Mouse (Mus musculus): Measurements from ENCODE around the gene Abhd4.

Gene Abhd4

DNA sequence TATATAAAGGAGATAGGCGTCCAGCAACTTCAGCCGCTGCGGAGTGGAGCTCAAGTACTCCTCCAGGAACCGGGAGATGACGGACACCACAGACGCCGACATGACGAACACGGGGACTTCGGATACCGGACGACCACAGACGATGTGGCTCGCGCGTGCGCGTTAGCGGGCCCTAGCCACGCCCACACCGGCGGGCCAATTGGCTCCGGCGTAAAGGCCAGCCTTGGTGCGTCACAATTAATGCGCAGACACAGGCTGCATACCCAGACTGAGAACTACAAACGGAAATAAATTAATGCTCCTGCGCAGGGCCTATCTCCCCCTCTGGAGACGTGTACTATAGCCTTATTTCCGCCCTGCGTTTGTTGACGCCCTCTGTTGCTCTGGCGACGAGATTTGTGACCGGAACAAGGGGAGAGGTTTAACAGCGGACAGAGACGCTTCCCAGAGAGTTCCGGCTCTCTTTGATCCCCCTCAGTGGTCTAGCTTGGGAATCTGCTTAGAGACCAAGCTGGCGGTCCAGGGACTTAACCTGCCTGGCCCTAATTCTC is at the start of gene Abhd4, which contains the start of gene Dad1:
Gene Abhd4 (plus strand): TSS at position 448 of the 551 bp plus-strand sequence.
Gene Dad1 (minus strand): TSS at position 364 of the 551 bp plus-strand sequence.
- DNase-seq: peak; percentile 95

DNA sequence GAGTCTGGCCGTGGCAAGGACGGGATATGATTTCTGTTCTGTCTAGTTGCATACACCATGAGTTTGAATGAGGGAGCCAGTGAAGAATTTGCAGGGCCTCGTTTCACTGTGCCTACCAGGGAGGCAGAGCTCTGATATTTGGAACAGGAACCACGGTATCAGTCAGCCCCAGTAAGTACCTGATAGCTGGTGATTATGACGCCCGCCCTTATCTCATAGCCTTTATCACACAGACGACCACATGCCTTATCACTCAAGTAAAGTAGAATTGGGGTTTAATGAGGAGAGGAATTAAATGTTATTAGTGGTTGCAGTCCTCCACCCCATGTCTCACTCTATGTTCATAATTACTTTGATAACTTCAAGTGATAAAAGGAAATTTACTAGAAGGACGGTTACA is 49.7 kb upstream of the Abhd4 start:
- DNase-seq: no peak

DNA sequence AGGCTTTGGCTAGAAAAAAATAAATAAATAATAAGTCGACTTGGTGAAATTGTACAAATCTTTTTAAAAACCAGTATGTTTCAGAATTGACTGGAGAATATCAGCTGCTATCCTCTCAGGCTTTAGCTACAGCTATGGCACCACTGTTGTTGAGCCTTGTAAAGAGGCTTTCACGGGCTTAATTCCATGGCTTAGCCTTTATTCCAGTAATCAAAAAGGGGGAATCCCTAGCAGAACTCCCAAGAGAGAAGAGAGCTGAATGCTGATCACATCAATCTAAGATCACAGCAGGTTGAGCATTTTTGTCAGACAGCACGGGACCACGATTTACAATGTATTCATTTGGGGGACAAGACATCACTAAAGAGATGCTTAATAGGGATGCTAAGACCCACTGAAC is 49.2 kb upstream of the Abhd4 start:
- DNase-seq: no peak

DNA sequence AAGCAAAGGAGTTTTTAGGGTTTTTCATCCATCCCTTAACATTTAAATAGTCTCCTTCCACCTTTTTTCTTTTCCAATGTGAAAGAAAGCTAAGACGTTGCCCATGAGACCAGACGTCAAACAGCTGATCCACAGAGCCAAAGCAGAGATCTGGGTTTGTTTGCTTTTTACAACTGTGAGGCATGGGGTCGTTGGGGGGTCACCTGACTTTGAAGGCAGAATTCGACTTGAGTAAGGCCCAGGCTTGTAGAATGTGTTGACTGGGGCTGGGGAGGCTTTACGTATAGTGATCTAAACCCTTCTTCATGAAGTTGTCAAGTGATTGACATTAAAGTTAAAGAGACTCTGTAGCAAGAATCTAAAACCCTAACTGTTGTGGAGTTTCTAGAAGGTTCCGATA is 48.1 kb upstream of the Abhd4 start:
- no peak for DNase-seq

DNA sequence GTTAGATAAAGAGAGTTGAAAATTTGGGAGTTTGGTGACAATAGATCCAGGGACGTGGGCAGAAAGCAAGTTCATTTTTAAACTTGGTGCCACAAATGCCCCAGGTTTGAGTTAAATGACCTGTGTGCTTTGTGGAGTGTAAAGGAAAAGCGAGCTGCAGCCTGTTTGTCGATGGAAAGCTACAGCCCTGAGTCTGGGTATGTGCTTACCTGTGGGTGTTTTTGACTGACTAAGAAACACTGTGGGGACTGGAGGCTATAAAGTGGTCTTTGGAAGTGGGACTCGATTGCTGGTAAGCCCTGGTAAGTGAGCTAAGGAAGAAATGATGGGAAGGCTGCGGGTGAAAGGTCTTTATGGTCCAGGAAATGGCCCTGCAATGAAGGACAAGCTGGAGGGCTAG is 47.7 kb upstream of the Abhd4 start:
- DNase-seq: no peak

DNA sequence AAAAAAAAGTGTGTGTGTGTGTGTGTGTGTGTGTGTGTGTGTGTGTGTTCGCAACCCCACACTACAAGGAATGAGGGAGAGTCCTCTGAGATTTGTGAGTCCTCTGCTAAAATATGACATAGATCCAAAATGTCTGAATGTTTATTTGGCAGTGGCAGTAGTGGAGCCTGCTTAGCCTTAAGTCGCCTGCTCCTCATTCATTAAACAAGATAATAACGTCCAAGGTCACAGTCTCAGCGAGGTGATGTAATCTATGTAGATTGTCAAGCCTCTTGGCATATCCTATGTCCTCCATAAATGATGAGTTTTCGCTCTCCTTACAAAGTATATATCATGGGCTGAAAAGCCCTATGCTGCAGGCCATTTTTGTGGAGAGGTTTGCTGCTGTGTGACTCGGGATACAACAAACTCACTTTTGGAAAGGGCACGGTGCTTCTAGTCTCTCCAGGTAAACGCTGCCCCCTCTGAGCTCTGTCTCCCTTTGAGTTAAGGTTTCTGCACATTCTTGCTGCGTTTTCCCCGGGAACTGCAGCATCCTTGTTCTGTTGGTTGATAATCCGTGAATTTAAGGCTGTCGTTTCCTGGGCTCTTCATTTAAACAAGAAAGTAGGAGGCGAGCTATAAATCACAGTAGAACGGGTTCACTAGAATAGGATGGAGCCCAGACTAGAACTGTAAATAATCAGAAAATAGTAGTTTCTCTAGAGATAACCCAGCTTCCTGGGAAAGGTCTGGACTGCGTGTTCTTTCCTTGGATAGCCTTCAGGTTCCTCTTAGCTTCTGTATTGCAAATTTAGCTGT is 47.0 kb upstream of the Abhd4 start:
- no peak for DNase-seq

DNA sequence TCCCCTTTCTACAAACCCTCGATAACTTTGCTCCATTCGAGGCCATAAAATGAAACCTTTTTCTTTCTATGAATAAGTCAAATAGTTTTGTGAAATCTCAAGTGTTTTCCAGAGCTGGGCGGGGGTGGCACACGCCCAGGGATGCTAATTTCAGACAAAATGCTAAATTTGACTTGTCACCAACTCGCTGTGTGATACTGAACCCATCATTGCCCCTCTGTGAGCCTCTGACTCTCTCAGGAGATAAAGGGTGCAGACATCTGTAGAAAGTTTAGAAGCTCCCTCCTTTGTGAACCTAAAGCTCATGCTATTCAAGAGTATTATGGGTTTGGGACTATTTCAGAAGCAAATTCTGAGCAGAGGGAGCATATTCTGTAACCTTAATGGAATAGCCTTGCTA is 46.1 kb upstream of the Abhd4 start:
- no peak for DNase-seq

DNA sequence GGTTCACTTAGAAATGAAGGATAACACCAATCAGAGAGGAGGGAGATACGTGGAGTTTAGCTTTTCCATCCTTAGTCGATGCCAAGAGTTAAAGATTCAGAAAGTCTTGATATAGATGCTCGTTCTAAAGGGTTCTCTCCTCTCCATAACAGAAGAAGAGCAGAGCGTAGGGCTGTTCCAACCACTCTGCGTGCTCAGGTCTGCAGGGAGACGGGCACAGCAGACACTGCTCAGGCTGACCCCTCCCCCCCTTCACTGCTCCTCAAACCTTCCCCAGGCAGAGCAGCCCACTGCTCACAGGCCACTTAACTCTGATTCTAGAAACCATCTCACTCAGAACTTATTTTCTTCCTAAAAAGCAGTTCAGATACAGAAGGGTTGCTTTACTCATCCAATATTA is 45.2 kb upstream of the Abhd4 start:
- DNase-seq: no peak

DNA sequence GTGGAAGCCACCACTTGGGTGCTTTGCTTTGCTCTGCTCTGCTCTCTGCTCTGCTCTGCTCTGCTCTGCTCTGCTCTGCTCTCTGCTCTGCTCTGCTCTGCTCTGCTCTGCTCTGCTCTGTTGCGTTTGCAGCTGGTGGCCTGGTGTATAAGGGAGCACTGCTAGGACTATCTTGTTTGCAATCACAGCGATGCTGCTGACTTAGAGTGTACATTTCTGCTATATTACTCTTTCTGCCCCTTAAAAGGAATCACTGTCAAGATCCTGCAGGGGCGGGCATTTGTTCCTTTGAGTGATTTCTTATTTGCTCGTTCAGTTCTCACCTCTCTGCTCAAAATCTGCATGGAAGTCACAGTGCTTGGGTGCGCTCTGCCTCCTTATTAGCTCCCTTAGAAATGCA is 44.1 kb upstream of the Abhd4 start:
- DNase-seq: no peak

DNA sequence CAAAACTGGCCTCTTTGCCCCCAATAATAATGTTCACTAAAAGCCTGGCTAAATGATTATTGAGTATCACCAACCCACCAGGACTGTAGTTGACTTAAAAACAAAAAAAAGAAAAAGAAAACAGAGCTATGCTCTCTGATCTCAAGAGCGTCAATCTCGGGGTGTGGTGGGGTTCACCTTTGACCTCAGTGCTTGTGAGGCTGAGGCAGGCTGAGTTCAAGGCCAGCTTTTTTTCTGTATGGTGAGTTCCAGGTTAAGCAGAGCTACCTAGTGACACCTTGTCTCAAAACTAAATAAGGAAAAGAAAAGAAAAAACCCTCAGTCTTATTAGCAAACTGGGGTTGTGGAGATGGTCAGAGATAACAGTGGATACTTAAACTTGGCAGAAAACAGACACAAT is 43.6 kb upstream of the Abhd4 start:
- no peak for DNase-seq

DNA sequence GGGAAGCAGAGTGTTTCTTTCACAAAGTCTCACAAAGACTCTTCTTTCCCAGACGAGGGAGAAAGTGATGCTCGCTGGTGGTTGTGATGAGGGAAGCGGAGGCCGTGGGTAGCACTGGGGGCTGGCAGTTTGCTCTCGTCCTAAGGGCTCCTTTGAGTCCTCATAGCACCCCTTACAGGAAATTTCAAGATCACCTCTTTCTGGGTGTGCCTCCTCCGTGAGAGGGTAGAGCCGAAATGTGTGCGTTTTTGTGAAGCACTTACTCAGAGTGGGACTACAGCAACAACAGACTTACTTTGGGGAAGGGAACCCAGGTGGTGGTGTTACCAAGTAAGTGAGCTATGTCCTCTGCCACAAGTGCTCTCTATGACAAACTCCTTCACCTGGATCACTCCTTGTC is 42.8 kb upstream of the Abhd4 start:
- DNase-seq: no peak

DNA sequence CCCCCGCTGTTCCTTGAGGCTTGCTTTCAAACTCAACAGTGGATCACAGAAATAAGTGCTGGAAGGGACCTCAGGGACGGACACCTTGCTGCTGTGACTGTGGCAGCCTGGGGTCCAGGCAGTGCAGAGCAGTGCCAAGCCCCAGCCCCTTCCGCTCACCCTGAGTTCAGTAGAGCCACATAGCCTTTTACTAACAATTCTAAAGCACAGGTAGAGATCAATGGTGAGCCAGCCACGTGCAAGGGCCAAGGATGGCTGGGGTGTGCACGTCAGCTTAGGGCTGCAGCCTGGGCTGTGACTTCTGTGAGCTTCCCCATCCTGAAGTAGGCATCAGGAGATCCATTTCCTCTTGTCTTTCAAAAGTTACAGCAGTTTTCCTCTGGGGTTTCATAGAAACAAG is 42.2 kb upstream of the Abhd4 start:
- no peak for DNase-seq

DNA sequence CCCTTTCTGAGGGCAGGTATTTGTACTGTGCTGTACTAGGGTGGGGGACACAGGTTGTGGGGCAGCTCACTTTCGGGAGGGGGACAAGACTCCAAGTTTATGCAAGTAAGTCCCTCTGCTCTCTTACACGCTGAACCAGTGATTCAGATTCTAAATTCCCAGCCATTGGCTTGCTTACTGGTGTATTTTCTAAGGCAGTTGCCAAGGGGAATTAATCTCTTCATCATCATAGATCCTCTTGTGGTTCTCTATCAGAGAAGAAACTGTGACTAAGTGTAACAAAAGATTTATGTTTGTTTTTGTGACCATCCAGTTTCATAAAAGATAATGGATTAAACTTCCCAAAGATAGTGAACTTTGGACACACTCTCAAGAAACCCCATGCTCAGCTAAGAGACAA is 40.3 kb upstream of the Abhd4 start:
- DNase-seq: no peak

DNA sequence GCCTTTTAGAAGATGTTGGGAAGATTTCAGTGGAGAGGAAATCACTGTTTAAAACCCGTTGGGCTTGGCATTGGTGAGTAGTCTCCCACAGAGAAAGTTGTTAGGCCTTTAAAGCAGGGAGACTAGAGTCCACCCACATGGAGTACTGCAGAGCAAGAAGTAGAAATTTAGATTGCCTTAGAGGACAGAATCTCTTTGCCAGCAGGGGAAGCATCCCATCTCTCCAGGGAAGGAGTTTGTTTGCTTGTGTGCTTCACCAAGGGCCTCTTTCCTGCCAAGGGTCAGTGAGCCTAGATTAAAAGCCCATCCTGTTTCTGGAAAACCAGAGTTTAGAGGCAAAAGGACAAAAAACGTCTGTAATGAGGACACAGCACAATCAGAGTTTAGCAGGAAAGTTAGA is 39.5 kb upstream of the Abhd4 start:
- no peak for DNase-seq

DNA sequence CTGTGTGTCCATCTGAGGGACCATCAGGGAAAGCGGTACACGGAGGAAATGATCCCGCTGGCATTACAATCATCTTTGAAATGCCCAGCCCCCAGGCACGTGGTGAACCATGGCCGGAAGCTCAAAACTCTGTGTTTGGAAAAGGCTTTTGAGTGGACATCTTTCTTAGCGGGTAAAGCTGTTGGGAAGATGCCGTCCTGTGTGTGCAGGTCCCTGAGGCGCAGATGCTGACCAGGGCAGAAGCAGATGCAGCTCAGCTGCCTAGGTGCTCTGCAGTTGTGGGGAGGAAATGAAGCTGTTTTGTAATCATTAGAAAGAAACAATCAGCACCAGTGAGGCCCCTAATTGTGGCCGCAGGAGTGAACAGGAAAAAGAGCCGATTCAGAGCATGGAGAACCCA is 39.1 kb upstream of the Abhd4 start:
- no peak for DNase-seq

DNA sequence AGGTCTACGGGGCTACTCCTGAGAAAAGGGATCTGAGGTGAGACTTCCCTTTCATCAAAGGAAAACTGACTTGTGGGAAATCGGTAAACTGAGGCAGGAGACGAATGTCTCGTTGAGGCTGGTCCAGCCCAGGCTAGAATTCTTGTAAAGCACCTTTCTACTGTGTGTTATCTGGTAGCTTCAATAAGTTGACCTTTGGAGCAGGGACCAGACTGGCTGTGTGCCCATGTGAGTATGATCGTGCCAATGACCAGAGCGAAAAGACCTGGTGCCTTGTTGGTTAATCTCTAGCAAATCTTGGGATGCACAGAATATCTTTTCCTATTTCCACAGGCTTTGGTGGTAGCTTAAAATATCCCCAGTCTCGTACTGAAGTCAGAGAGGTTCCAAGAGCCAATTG is 37.9 kb upstream of the Abhd4 start:
- no peak for DNase-seq

DNA sequence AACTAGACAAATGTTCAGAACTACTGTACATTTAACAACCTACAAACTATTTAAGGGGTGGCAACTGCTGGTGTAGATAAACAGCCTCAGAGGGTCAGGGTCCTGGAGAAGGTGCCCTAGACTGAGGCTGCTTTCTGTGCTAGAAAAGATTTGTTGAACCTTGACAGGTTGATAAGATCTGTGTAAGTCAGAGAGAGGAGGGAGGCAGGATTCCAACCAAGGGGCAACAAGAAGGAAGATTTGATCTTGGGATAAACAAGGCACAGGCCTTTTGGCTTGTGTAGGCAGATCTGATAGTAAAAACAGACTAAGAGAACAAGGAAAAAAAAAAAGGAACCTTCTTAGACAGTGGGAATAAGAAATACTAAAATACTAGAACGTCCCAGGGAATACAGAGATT is 35.8 kb upstream of the Abhd4 start:
- DNase-seq: no peak

DNA sequence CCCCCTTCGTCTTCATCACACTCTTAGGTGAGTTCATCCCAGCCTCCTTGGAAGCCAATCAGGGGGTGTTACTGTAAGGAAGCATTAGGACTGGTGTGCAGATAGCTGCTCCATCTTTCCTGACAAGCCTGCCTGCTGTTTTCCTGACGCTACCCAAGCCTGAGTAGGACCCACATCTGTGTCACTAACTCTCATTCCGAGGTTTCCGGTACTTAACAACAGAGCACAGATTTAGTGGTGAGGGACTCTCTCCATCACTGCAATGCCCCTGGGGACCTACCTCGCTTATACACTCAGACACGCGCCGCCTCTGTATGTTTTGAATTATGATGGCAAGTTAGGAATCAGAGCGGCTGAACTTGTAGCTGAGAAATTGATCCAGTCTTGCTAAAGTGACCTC is 35.3 kb upstream of the Abhd4 start:
- DNase-seq: no peak

DNA sequence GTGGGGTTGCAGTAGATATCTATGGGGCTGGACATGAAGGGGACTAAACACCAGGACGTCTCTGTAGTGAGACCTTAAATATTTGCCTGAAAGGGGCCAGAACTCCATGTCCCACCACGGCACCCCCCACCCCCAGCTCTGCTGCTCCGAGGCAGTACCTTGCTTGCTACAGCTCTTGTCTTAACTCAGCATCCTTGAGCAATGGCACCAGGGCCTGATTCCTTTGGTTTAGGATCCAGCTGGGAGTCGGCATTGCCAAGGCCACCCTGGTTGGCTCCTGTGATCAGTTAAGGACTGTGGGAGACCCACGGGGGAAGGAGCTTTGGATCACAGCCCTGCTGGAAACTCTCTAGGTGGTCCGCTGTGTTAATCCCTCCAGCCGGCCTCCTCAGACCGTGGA is 34.7 kb upstream of the Abhd4 start:
- no peak for DNase-seq

DNA sequence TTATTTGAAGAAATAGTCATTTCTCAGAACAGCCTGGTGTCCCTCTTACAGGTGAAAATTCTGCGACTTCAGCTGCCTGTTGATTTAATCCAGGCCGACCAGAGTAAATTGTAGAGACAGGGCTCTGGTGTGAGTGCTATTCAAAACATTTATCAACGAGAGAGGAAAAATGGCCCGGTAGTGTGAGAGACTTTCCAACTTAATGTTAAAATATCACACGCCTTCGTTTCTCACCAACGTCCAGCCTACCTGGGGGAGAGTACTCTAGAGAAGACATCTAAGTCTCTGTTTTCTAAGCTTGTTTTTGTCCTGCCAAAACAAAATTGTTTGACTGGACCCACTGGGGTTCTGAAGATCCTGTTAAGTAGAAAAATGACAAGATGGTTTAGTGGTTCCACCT is 34.1 kb upstream of the Abhd4 start:
- no peak for DNase-seq

DNA sequence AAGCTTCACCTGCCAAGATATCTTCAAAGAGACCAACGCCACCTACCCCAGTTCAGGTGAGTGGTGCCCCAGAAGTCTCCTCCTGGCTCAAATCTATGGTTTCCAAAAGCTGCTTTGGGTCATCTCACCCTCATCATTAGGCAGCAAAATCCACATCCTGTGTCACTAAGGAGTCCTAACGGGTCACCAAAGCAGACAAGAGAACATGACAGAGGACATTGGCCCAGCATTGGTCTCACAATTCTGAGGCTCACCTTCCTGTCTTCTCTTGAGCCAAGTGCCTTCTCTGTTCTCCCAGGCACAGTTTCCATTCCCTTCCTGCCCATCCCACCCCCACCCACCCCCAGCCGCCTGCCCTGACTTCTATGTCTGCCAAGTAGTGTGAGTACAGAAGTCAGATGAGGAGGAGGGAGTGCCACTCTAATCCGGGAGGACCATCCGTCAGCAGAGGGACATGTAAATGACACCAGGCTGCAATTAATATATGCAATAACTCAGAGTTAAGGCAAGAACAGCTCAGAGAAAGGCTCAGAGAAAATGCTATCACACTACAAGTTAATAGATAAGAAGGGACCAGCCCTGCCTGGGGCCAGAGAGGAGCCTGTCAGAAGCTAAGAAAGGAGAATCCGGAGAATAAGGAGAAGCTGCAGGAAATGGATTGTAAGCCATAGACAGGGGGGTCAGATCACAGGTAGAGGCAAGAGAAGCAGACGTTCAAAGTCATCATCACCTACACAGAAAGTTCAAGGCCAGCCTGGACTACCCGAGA is 33.1 kb upstream of the Abhd4 start:
- no peak for DNase-seq

DNA sequence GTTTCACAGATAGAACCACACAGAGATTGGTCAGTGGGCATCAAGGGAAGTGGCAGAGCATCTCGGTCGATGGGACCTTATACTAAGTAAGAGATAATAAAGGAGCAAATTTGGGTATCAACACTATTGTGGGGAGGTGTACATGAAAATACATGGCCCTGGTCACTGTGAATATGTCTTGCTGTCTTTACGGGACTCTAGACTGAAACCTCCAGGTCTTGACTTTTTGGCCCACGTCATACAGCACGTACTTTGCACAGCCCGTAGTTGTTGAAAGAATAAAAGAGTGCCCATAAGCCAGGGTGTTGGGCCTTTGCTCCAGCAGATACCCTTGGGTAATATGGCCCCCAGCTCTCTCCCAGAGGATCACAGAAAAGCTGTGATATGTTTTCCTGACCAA is 32.3 kb upstream of the Abhd4 start:
- no peak for DNase-seq

DNA sequence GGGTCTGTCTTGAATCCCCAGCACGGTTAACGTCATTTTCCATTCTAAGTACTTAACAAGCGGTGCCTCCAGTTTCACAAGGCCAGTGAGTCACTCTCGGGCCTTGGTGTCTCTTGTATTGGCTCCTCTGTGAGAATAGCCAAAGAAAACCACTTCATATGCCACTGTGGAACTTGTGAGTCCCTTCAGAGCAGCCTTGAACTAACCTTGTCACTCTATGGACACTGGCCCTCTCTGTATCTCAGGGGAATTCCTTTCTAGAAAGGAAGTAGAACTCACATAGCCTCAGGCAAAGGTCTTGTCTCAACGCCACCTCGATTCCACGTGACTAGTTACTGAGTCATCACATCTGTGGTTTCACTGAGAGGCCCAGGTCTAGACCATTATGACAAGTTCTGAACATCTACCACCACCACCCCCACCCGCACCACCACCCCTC is 31.7 kb upstream of the Abhd4 start:
- DNase-seq: no peak
